Mouse (Mus musculus): ENCODE measurements around the gene Gtpbp1. TPM values are rescaled to one million over a fixed set of nuclear protein-coding genes. Genes with fewer than 3 reads are reported as not detected.
A peak's percentile ranks its signal among the peaks of the same experiment; 100 is the strongest.

Gene Gtpbp1
- polyA plus RNA-seq, 1 experiment from 2014 or later, result 23.7 TPM

GRCm38 (mm10) chr15:79686046-79686869, 4.4 kb upstream of the Gtpbp1 start:
- Histone ChIP-seq H3K36me3 (no peaks in the 10 kb centered on the region), H3K27ac (peak overlapping the region; percentile 99), H3K4me3 (peak overlapping the region; percentile 83), H3K4me2 (peak overlapping the region; percentile 73), H3K27me3 (no peaks in the 10 kb centered on the region), H3K9me3 (replicated peaks) (no peaks in the 10 kb centered on the region), H3K9ac (peak overlapping the region; percentile 91), H3K4me1 (replicated peaks) (peaks cover 63% of the 10 kb centered on the region)
- 3% methylated on average over 15 of the region's 15 CpGs for WGBS
- no peak for ATAC-seq (replicated peaks; ENCODE audit: insufficient number of reproducible peaks, insufficient read depth, low FRiP score, low read depth)

GRCm38 (mm10) chr15:79687175-79687574, 3.5 kb upstream of the Gtpbp1 start:
- Histone ChIP-seq H3K27me3 (no peaks in the 10 kb centered on the region), H3K9me3 (replicated peaks) (no peaks in the 10 kb centered on the region), H3K27ac (peak overlapping the region; percentile 99), H3K4me2 (peak overlapping the region; percentile 73), H3K36me3 (no peaks in the 10 kb centered on the region), H3K4me3 (peak overlapping the region; percentile 83), H3K9ac (peak overlapping the region; percentile 91), H3K4me1 (replicated peaks) (peaks cover 64% of the 10 kb centered on the region)
- 0% methylated on average over 33 of the region's 33 CpGs for WGBS
- 0 out of 2 replicates have a peak, but pooled peaks have one; percentile 0 for ATAC-seq (replicated peaks; ENCODE audit: insufficient number of reproducible peaks, insufficient read depth, low FRiP score, low read depth)

- Histone ChIP-seq H3K9me3 (replicated peaks) (no peaks in the 10 kb centered on the region), H3K4me3 (peak within 1 kb of the TSS; percentile 83), H3K4me1 (replicated peaks) (peaks cover 58% of the 10 kb centered on the region), H3K36me3 (no peaks in the 10 kb centered on the region), H3K27ac (peak within 1 kb of the TSS; percentile 99), H3K9ac (peak within 1 kb of the TSS; percentile 91), H3K4me2 (peak within 1 kb of the TSS; percentile 73), H3K27me3 (no peaks in the 10 kb centered on the region)
- ATAC-seq (replicated peaks; ENCODE audit: insufficient number of reproducible peaks, insufficient read depth, low FRiP score, low read depth), result peak; percentile 78
- WGBS, result under 1% methylated on average over 68 of the region's 72 CpGs
These were observed 2.9 kb upstream of the Gtpbp1 start, which contains the start of gene Josd1 for GRCm38 (mm10) chr15:79687646-79688267. Gene Josd1, minus strand, starts transcription at chr15:79687919.

- peaks cover 56% of the 10 kb centered on the region for H3K4me1 ChIP-seq (replicated peaks)
- 5% methylated on average over 8 of the region's 8 CpGs for WGBS
These were observed 2.2 kb upstream of the Gtpbp1 start for GRCm38 (mm10) chr15:79688268-79688956.

GRCm38 (mm10) chr15:79689662-79690425, 801 bp upstream of the Gtpbp1 start:
- Histone ChIP-seq H3K9me3 (replicated peaks) (no peaks in the 10 kb centered on the region), H3K4me2 (peak overlapping the region; percentile 64), H3K4me1 (replicated peaks) (peaks cover 48% of the 10 kb centered on the region), H3K27ac (peak overlapping the region; percentile 68), H3K4me3 (peak overlapping the region; percentile 81), H3K9ac (peak overlapping the region; percentile 21), H3K27me3 (no peaks in the 10 kb centered on the region), H3K36me3 (peaks cover under 1% of the 10 kb centered on the region; the same call in 1 of the 2 replicates)
- no peak for ATAC-seq (replicated peaks; ENCODE audit: insufficient number of reproducible peaks, insufficient read depth, low FRiP score, low read depth)
- 17% methylated on average over 24 of the region's 24 CpGs for WGBS

More at GRCm38 (mm10) chr15:79688268-79688956, 2.2 kb upstream of the Gtpbp1 start:
- peak overlapping the region; percentile 73 for H3K4me2 ChIP-seq
- H3K9ac ChIP-seq, result peak overlapping the region; percentile 91
- H3K27ac ChIP-seq, result peak overlapping the region; percentile 99
- ATAC-seq (replicated peaks; ENCODE audit: insufficient number of reproducible peaks, insufficient read depth, low FRiP score, low read depth), result no peak
- no peaks in the 10 kb centered on the region for H3K9me3 ChIP-seq (replicated peaks)
- no peaks in the 10 kb centered on the region for H3K36me3 ChIP-seq
- H3K27me3 ChIP-seq, result no peaks in the 10 kb centered on the region
- peak overlapping the region; percentile 83 for H3K4me3 ChIP-seq

- H3K27me3 ChIP-seq, result no peaks in the 10 kb centered on the region
- peak overlapping the region; percentile 87 for H3K27ac ChIP-seq
- ATAC-seq (replicated peaks; ENCODE audit: insufficient number of reproducible peaks, insufficient read depth, low FRiP score, low read depth), result peak; percentile 1; the same call in 1 of the 2 replicates
- H3K36me3 ChIP-seq, result peaks cover 3% of the 10 kb centered on the region; the same call in 1 of the 2 replicates
- peak overlapping the region; percentile 97 for H3K4me2 ChIP-seq
- peak overlapping the region; percentile 81 for H3K4me3 ChIP-seq
- H3K4me1 ChIP-seq (replicated peaks), result peaks cover 40% of the 10 kb centered on the region
- under 1% methylated on average over 53 of the region's 53 CpGs for WGBS
- peak overlapping the region; percentile 80 for H3K9ac ChIP-seq
- H3K9me3 ChIP-seq (replicated peaks), result no peaks in the 10 kb centered on the region
These were observed 421 bp downstream of the Gtpbp1 start for GRCm38 (mm10) chr15:79691023-79691508.

- no peak overlapping the region for H3K27ac ChIP-seq
- H3K4me3 ChIP-seq, result peak overlapping the region; percentile 81; the same call in 1 of the 2 replicates
- 78% methylated on average over 5 of the region's 5 CpGs for WGBS
- peak overlapping the region; percentile 97; the same call in 1 of the 2 replicates for H3K4me2 ChIP-seq
- peaks cover 36% of the 10 kb centered on the region for H3K4me1 ChIP-seq (replicated peaks)
- no peak overlapping the region for H3K9ac ChIP-seq
- ATAC-seq (replicated peaks; ENCODE audit: insufficient number of reproducible peaks, insufficient read depth, low FRiP score, low read depth), result no peak
- no peaks in the 10 kb centered on the region for H3K9me3 ChIP-seq (replicated peaks)
- H3K36me3 ChIP-seq, result peaks cover 10% of the 10 kb centered on the region
- H3K27me3 ChIP-seq, result no peaks in the 10 kb centered on the region
These were observed 1.7 kb downstream of the Gtpbp1 start for GRCm38 (mm10) chr15:79692334-79692733.

- Histone ChIP-seq H3K27me3 (no peaks in the 10 kb centered on the region), H3K4me2 (peak overlapping the region; percentile 24; the same call in 1 of the 2 replicates), H3K9me3 (replicated peaks) (no peaks in the 10 kb centered on the region), H3K4me1 (replicated peaks) (peaks cover 38% of the 10 kb centered on the region), H3K36me3 (peaks cover 10% of the 10 kb centered on the region), H3K9ac (no peak overlapping the region), H3K4me3 (no peak overlapping the region), H3K27ac (peak overlapping the region; percentile 18; the same call in 1 of the 2 replicates)
- 63% methylated on average over 11 of the region's 11 CpGs for WGBS
- no peak for ATAC-seq (replicated peaks; ENCODE audit: insufficient number of reproducible peaks, insufficient read depth, low FRiP score, low read depth)
These were observed 3.1 kb downstream of the Gtpbp1 start for GRCm38 (mm10) chr15:79693740-79694139.

GRCm38 (mm10) chr15:79694512-79694911, 3.9 kb downstream of the Gtpbp1 start:
- Histone ChIP-seq H3K27me3 (no peaks in the 10 kb centered on the region), H3K27ac (no peak overlapping the region), H3K4me3 (no peak overlapping the region), H3K36me3 (peaks cover 10% of the 10 kb centered on the region), H3K4me1 (replicated peaks) (peaks cover 36% of the 10 kb centered on the region), H3K9ac (no peak overlapping the region), H3K9me3 (replicated peaks) (no peaks in the 10 kb centered on the region), H3K4me2 (no peak overlapping the region)
- 76% methylated on average over 4 of the region's 4 CpGs for WGBS
- ATAC-seq (replicated peaks; ENCODE audit: insufficient number of reproducible peaks, insufficient read depth, low FRiP score, low read depth), result no peak

GRCm38 (mm10) chr15:79695516-79695915, 4.9 kb downstream of the Gtpbp1 start:
- Histone ChIP-seq H3K27ac (no peak overlapping the region), H3K4me2 (no peak overlapping the region), H3K36me3 (peaks cover 10% of the 10 kb centered on the region), H3K27me3 (no peaks in the 10 kb centered on the region), H3K9ac (no peak overlapping the region), H3K4me3 (no peak overlapping the region), H3K4me1 (replicated peaks) (peaks cover 31% of the 10 kb centered on the region), H3K9me3 (replicated peaks) (no peaks in the 10 kb centered on the region)
- WGBS, result 42% methylated on average over 3 of the region's 3 CpGs
- ATAC-seq (replicated peaks; ENCODE audit: insufficient number of reproducible peaks, insufficient read depth, low FRiP score, low read depth), result no peak
